Mouse (Mus musculus): ENCODE results near the gene Spaca6. TPM values are rescaled to one million over a fixed set of nuclear protein-coding genes. Genes with fewer than 3 reads are reported as not detected.
A peak's percentile ranks its signal among the peaks of the same experiment; 100 is the strongest.
"Not testable (repeated sequence)": the region's sequence is repeated elsewhere in the genome, so short reads cannot be mapped to it uniquely, and the experiment has no call there.

The Spaca6 gene
- polyA plus RNA-seq, 1 experiment: not detected

GRCm38 (mm10) chr17:17839276-17839675 is 12.3 kb downstream of the Spaca6 start:
- Histone ChIP-seq H3K4me1 (ENCODE audit: control insufficient read depth, insufficient read depth, low read length) (peaks cover 4% of the 10 kb centered on the region; the same call in 1 of the 2 replicates), H3K27ac (ENCODE audit: insufficient read depth, low read depth, low read length) (no peak overlapping the region), H3K4me3 (ENCODE audit: insufficient read depth, low read depth, low read length) (no peak overlapping the region)
- TF ChIP-seq POLR2A (IDR thresholded peaks at IDR 0.05; ENCODE audit: insufficient read depth, low read depth, low read length) (no peak), CTCF (IDR thresholded peaks at IDR 0.05; ENCODE audit: insufficient read depth, low read depth, low read length) (no peak)
- WGBS: 95% methylated on average over 2 of the region's 2 CpGs

- WGBS: 86% methylated on average over 7 of the region's 7 CpGs
- Histone ChIP-seq H3K4me3 (ENCODE audit: insufficient read depth, low read depth, low read length) (no peak overlapping the region), H3K4me1 (ENCODE audit: control insufficient read depth, insufficient read depth, low read length) (peaks cover 4% of the 10 kb centered on the region; the same call in 1 of the 2 replicates), H3K27ac (ENCODE audit: insufficient read depth, low read depth, low read length) (no peak overlapping the region)
- TF ChIP-seq POLR2A (IDR thresholded peaks at IDR 0.05; ENCODE audit: insufficient read depth, low read depth, low read length): no peak
- no peak for TF ChIP-seq CTCF (IDR thresholded peaks at IDR 0.05; ENCODE audit: insufficient read depth, low read depth, low read length)
These were observed 13.8 kb downstream of the Spaca6 start for GRCm38 (mm10) chr17:17840796-17841195.

- Histone ChIP-seq H3K4me3 (ENCODE audit: insufficient read depth, low read depth, low read length) (no peak overlapping the region), H3K27ac (ENCODE audit: insufficient read depth, low read depth, low read length) (no peak overlapping the region), H3K4me1 (ENCODE audit: control insufficient read depth, insufficient read depth, low read length) (no peaks in the 10 kb centered on the region)
- TF ChIP-seq CTCF (IDR thresholded peaks at IDR 0.05; ENCODE audit: insufficient read depth, low read depth, low read length) (no peak), POLR2A (IDR thresholded peaks at IDR 0.05; ENCODE audit: insufficient read depth, low read depth, low read length) (no peak)
- WGBS: 74% methylated on average over 27 of the region's 27 CpGs
These were observed 16.7 kb downstream of the Spaca6 start for GRCm38 (mm10) chr17:17843534-17844261.

GRCm38 (mm10) chr17:17844606-17845005 is 17.6 kb downstream of the Spaca6 start:
- not testable (repeated sequence) for H3K27ac ChIP-seq (ENCODE audit: insufficient read depth, low read depth, low read length); H3K4me3 ChIP-seq (ENCODE audit: insufficient read depth, low read depth, low read length); H3K4me1 ChIP-seq (ENCODE audit: control insufficient read depth, insufficient read depth, low read length)
- 87% methylated on average over 3 of the region's 3 CpGs for WGBS

- Histone ChIP-seq H3K4me3 (ENCODE audit: insufficient read depth, low read depth, low read length) (no peak overlapping the region), H3K4me1 (ENCODE audit: control insufficient read depth, insufficient read depth, low read length) (no peaks in the 10 kb centered on the region; the same call in 1 of the 2 replicates), H3K27ac (ENCODE audit: insufficient read depth, low read depth, low read length) (no peak overlapping the region)
- WGBS: 68% methylated on average over 10 of the region's 10 CpGs
- TF ChIP-seq POLR2A (IDR thresholded peaks at IDR 0.05; ENCODE audit: insufficient read depth, low read depth, low read length) (no peak), CTCF (IDR thresholded peaks at IDR 0.05; ENCODE audit: insufficient read depth, low read depth, low read length) (no peak)
These were observed 18.4 kb downstream of the Spaca6 start for GRCm38 (mm10) chr17:17845187-17846027.

- TF ChIP-seq CTCF (IDR thresholded peaks at IDR 0.05; ENCODE audit: insufficient read depth, low read depth, low read length): no peak
- no peak for TF ChIP-seq POLR2A (IDR thresholded peaks at IDR 0.05; ENCODE audit: insufficient read depth, low read depth, low read length)
- no peak overlapping the region for H3K27ac ChIP-seq (ENCODE audit: insufficient read depth, low read depth, low read length)
- 91% methylated on average over 2 of the region's 2 CpGs for WGBS
- H3K4me3 ChIP-seq (ENCODE audit: insufficient read depth, low read depth, low read length): no peak overlapping the region
- H3K4me1 ChIP-seq (ENCODE audit: control insufficient read depth, insufficient read depth, low read length): no peaks in the 10 kb centered on the region; the same call in 1 of the 2 replicates
These were observed 22.0 kb downstream of the Spaca6 start for GRCm38 (mm10) chr17:17848988-17849387.

GRCm38 (mm10) chr17:17849906-17850712 is 23.2 kb downstream of the Spaca6 start:
- Histone ChIP-seq H3K4me3 (ENCODE audit: insufficient read depth, low read depth, low read length) (peak overlapping the region; percentile 8; the same call in 1 of the 2 replicates), H3K4me1 (ENCODE audit: control insufficient read depth, insufficient read depth, low read length) (no peaks in the 10 kb centered on the region; the same call in 1 of the 2 replicates), H3K27ac (ENCODE audit: insufficient read depth, low read depth, low read length) (no peak overlapping the region)
- 32% methylated on average over 55 of the region's 55 CpGs for WGBS
- TF ChIP-seq POLR2A (IDR thresholded peaks at IDR 0.05; ENCODE audit: insufficient read depth, low read depth, low read length): no peak
- no peak for TF ChIP-seq CTCF (IDR thresholded peaks at IDR 0.05; ENCODE audit: insufficient read depth, low read depth, low read length)

- TF ChIP-seq CTCF (IDR thresholded peaks at IDR 0.05; ENCODE audit: insufficient read depth, low read depth, low read length): no peak
- TF ChIP-seq POLR2A (IDR thresholded peaks at IDR 0.05; ENCODE audit: insufficient read depth, low read depth, low read length): no peak
- 56% methylated on average over 8 of the region's 8 CpGs for WGBS
These were observed 28.3 kb downstream of the Spaca6 start, which contains the start of gene Has1 for GRCm38 (mm10) chr17:17855064-17855838. Gene Has1 (minus strand): TSS chr17:17855205.

More at GRCm38 (mm10) chr17:17855064-17855838, 28.3 kb downstream of the Spaca6 start, which contains the start of gene Has1:
- Histone ChIP-seq H3K4me1 (ENCODE audit: control insufficient read depth, insufficient read depth, low read length) (no peaks in the 10 kb centered on the region; the same call in 1 of the 2 replicates), H3K4me3 (ENCODE audit: insufficient read depth, low read depth, low read length) (no peak within 1 kb of the TSS), H3K27ac (ENCODE audit: insufficient read depth, low read depth, low read length) (no peak within 1 kb of the TSS)
